Mouse (Mus musculus): ENCODE data around the gene Maff. TPM values are rescaled to one million over a fixed set of nuclear protein-coding genes. Genes with fewer than 3 reads are reported as not detected.
A peak's percentile ranks its signal among the peaks of the same experiment; 100 is the strongest.

Maff gene
- polyA plus RNA-seq, 1 experiment from 2014 or later, result 4.7 TPM

DNA sequence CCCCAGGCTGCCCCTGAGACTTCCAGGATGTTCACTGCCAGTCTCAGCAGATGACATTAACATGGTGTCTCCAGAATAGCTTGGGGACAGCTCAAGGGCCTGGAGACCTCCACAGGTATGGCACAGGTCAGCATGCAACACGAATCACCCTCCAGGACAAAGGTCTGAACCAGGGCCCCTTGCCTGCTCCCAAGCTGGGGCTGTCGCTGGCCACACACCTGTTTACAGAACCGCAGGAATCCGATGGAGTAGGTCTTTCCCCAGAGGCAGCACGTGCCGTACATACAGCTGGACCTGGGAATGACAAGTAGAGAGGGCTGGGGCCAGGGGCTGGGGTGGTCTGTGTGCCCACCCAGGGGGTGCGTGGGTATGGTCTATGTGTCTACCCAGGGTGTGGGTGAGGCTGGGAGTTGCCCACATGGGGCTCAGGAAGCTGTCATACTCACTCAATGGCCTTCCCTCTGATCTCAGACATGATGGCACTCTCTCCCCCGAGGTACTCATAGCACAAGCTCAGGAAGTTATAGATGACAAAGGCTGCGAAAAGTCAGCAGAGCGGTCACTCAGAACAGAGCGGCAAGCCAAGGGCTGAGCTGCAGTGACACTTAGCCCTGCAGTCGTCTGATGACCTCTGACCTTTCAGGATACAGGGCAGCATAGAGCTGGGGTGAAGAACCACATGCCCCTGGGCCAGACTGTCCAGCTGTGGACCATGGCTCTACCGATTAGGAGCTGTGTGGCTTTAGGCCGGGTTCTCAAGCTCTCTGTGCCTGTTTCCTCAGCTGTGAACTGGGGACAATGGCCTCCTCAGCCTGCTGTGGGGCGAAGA lies 23.2 kb downstream of the Maff start:
- no peaks in the 10 kb centered on the region for H3K9me3 ChIP-seq
- 0 out of 2 replicates have a peak, but pooled peaks cover 2% of the 10 kb centered on the region for H3K4me1 ChIP-seq
- H3K27me3 ChIP-seq, result no peaks in the 10 kb centered on the region
- no peak for ATAC-seq (ENCODE audit: insufficient number of reproducible peaks, low FRiP score, low TSS enrichment, low read depth)
- no peak overlapping the region for H3K4me3 ChIP-seq
- no peak overlapping the region for H3K4me2 ChIP-seq
- WGBS, result 82% methylated on average over 15 of the region's 15 CpGs
- no peak overlapping the region for H3K27ac ChIP-seq
- H3K9ac ChIP-seq, result no peak overlapping the region
- H3K36me3 ChIP-seq, result peaks cover 92% of the 10 kb centered on the region

- Histone ChIP-seq H3K4me3 (no peak overlapping the region), H3K9me3 (no peaks in the 10 kb centered on the region), H3K27ac (no peak overlapping the region), H3K36me3 (peaks cover 92% of the 10 kb centered on the region), H3K4me1 (0 out of 2 replicates have a peak, but pooled peaks cover 2% of the 10 kb centered on the region), H3K27me3 (no peaks in the 10 kb centered on the region), H3K9ac (no peak overlapping the region), H3K4me2 (no peak overlapping the region)
- WGBS, result 89% methylated on average over 7 of the region's 7 CpGs
- ATAC-seq (ENCODE audit: insufficient number of reproducible peaks, low FRiP score, low TSS enrichment, low read depth), result no peak
These were observed 23.9 kb downstream of the Maff start for GRCm38 (mm10) chr15:79370281-79370843.

DNA sequence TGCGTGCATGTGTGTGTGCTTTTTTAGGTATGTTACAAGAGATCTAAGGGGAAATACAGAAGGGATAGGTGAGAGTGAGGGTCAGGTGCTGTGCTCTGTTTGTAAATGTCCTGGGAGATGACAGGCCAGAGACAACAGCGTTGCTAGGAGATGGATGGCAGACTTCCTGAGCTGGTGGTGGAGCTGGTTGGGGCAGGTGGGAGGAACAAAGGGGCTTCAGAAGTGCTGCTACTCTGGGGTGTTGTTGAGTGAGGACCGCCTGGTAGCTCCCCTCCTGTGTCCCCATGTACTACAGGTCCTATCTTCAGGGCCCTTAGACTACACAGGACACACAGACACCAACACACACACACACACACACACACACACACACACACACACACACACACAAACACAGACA lies 28.3 kb downstream of the Maff start:
- WGBS, result 50% methylated on average over 3 of the region's 3 CpGs
- no peak for ATAC-seq (ENCODE audit: insufficient number of reproducible peaks, low FRiP score, low TSS enrichment, low read depth)
- H3K36me3 ChIP-seq, result peaks cover 82% of the 10 kb centered on the region

GRCm38 (mm10) chr15:79377681-79378080 lies 31.3 kb downstream of the Maff start:
- Histone ChIP-seq H3K27ac (no peak overlapping the region), H3K36me3 (peaks cover 58% of the 10 kb centered on the region), H3K4me1 (peaks cover 21% of the 10 kb centered on the region), H3K27me3 (no peaks in the 10 kb centered on the region), H3K4me2 (no peak overlapping the region), H3K9me3 (no peaks in the 10 kb centered on the region), H3K9ac (no peak overlapping the region), H3K4me3 (no peak overlapping the region)
- ATAC-seq (ENCODE audit: insufficient number of reproducible peaks, low FRiP score, low TSS enrichment, low read depth), result no peak
- 73% methylated on average over 6 of the region's 6 CpGs for WGBS

More for the DNA sequence above, 28.3 kb downstream of the Maff start:
- no peak overlapping the region for H3K27ac ChIP-seq
- H3K27me3 ChIP-seq, result no peaks in the 10 kb centered on the region
- no peak overlapping the region for H3K9ac ChIP-seq
- H3K9me3 ChIP-seq, result no peaks in the 10 kb centered on the region
- no peak overlapping the region for H3K4me2 ChIP-seq
- H3K4me1 ChIP-seq, result 0 out of 2 replicates have a peak, but pooled peaks cover 4% of the 10 kb centered on the region
- H3K4me3 ChIP-seq, result no peak overlapping the region

DNA sequence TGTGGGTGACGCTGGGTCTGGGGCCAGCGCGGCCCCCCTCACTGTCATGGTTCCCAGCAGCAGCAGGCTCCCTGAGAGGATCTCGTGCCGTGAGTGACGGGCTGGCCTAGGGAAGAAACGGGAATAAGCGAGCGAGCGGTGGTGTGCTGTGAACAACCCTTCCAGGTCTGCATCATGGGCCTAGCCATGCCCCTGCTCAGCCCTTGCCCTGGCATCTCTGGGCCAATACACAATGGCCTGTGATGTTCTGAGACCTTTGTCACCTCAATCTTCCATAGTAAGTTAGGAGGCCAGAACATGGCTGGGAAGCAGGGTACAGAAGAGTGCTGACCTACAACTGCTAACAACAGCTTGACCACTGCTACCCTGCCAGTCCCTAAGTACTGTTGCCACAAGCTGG lies 32.2 kb downstream of the Maff start:
- Histone ChIP-seq H3K27ac (no peak overlapping the region), H3K27me3 (no peaks in the 10 kb centered on the region), H3K36me3 (peaks cover 50% of the 10 kb centered on the region), H3K4me3 (no peak overlapping the region), H3K9me3 (no peaks in the 10 kb centered on the region), H3K4me2 (no peak overlapping the region), H3K4me1 (peaks cover 21% of the 10 kb centered on the region), H3K9ac (no peak overlapping the region)
- no peak for ATAC-seq (ENCODE audit: insufficient number of reproducible peaks, low FRiP score, low TSS enrichment, low read depth)
- WGBS, result 92% methylated on average over 10 of the region's 10 CpGs

DNA sequence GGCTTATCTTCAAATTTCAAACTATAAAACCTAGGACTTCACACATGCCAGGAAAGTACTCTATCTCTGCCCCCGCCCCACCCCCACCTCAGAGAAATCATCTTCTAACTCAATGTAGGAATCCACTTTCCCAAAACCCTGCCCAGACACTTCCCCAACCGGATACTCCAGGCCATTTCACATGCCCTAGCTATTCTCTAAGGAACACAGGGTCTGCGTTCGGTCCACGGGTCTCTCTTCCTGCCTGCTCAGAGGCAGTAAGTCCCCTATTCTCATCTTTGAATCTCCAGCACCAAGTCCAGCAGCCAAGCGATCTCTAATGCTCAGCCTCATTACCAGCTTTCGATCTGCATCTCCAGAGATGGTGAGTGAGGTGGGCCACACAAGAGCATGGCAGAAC lies 33.2 kb downstream of the Maff start:
- H3K9ac ChIP-seq, result no peak overlapping the region
- no peaks in the 10 kb centered on the region for H3K9me3 ChIP-seq
- 85% methylated on average over 7 of the region's 7 CpGs for WGBS
- no peak overlapping the region for H3K27ac ChIP-seq
- no peak overlapping the region for H3K4me3 ChIP-seq
- peaks cover 42% of the 10 kb centered on the region for H3K36me3 ChIP-seq
- peaks cover 21% of the 10 kb centered on the region for H3K4me1 ChIP-seq
- ATAC-seq (ENCODE audit: insufficient number of reproducible peaks, low FRiP score, low TSS enrichment, low read depth), result no peak
- H3K27me3 ChIP-seq, result no peaks in the 10 kb centered on the region
- H3K4me2 ChIP-seq, result no peak overlapping the region

GRCm38 (mm10) chr15:79380468-79381444 lies 34.3 kb downstream of the Maff start:
- no peaks in the 10 kb centered on the region for H3K27me3 ChIP-seq
- H3K36me3 ChIP-seq, result peaks cover 35% of the 10 kb centered on the region
- 52% methylated on average over 21 of the region's 23 CpGs for WGBS
- H3K4me1 ChIP-seq, result peaks cover 21% of the 10 kb centered on the region
- H3K9me3 ChIP-seq, result no peaks in the 10 kb centered on the region
- H3K4me3 ChIP-seq, result no peak overlapping the region
- peak overlapping the region; percentile 11; the same call in 1 of the 2 replicates for H3K27ac ChIP-seq
- no peak for ATAC-seq (ENCODE audit: insufficient number of reproducible peaks, low FRiP score, low TSS enrichment, low read depth)
- H3K9ac ChIP-seq, result no peak overlapping the region
- H3K4me2 ChIP-seq, result 0 out of 2 replicates have a peak overlapping the region, but pooled peaks have one; percentile 5

- WGBS, result 75% methylated on average over 9 of the region's 9 CpGs
- Histone ChIP-seq H3K4me1 (peaks cover 21% of the 10 kb centered on the region), H3K4me2 (no peak overlapping the region), H3K36me3 (peaks cover 26% of the 10 kb centered on the region), H3K27me3 (no peaks in the 10 kb centered on the region), H3K4me3 (no peak overlapping the region), H3K27ac (no peak overlapping the region; the same call in 1 of the 2 replicates), H3K9ac (no peak overlapping the region), H3K9me3 (no peaks in the 10 kb centered on the region)
- no peak for ATAC-seq (ENCODE audit: insufficient number of reproducible peaks, low FRiP score, low TSS enrichment, low read depth)
These were observed 35.2 kb downstream of the Maff start for GRCm38 (mm10) chr15:79381644-79382043.

GRCm38 (mm10) chr15:79387081-79387480 lies 40.7 kb downstream of the Maff start:
- no peak for ATAC-seq (ENCODE audit: insufficient number of reproducible peaks, low FRiP score, low TSS enrichment, low read depth)
- Histone ChIP-seq H3K4me2 (no peak overlapping the region), H3K27ac (no peak overlapping the region), H3K4me1 (peaks cover 44% of the 10 kb centered on the region), H3K9ac (0 out of 2 replicates have a peak overlapping the region, but pooled peaks have one; percentile 4), H3K4me3 (no peak overlapping the region), H3K27me3 (no peaks in the 10 kb centered on the region), H3K36me3 (peaks cover 11% of the 10 kb centered on the region), H3K9me3 (no peaks in the 10 kb centered on the region)
- WGBS, result 84% methylated on average over 6 of the region's 6 CpGs

DNA sequence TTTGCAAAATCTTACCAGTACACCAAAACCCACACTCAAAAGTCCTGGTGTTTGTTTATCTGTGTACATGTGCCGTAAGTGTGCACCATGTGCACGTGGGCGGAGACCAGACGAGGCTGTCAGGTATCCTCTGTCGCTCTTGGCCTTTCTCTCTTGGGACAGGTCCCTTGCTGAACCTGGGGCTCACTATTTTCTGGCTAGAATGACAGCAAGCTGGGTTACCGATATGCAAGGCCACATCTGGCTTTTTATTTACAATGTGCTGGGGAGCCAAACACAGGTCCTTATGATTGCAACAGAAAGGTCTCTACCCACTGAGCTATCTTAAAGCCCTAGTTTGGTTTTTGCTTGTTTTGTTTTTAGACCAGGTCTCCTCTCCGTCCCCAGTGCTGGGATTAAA lies 41.2 kb downstream of the Maff start:
- 83% methylated on average over 7 of the region's 7 CpGs for WGBS
- Histone ChIP-seq H3K4me1 (peaks cover 50% of the 10 kb centered on the region), H3K4me2 (no peak overlapping the region), H3K9me3 (no peaks in the 10 kb centered on the region), H3K27ac (no peak overlapping the region), H3K36me3 (peaks cover 11% of the 10 kb centered on the region), H3K27me3 (no peaks in the 10 kb centered on the region), H3K9ac (no peak overlapping the region), H3K4me3 (no peak overlapping the region)
- ATAC-seq (ENCODE audit: insufficient number of reproducible peaks, low FRiP score, low TSS enrichment, low read depth), result no peak

- no peak for ATAC-seq (ENCODE audit: insufficient number of reproducible peaks, low FRiP score, low TSS enrichment, low read depth)
- Histone ChIP-seq H3K9ac (no peak overlapping the region), H3K36me3 (peaks cover 11% of the 10 kb centered on the region), H3K9me3 (no peaks in the 10 kb centered on the region), H3K27me3 (no peaks in the 10 kb centered on the region), H3K27ac (peak overlapping the region; percentile 2; the same call in 1 of the 2 replicates), H3K4me3 (no peak overlapping the region), H3K4me1 (peaks cover 54% of the 10 kb centered on the region), H3K4me2 (no peak overlapping the region)
- WGBS, result 55% methylated on average over 6 of the region's 6 CpGs
These were observed 41.8 kb downstream of the Maff start for GRCm38 (mm10) chr15:79388171-79388570.

All from limb, embryonic 15.5 days (tissue).